Mouse (Mus musculus) G1E (cell line): ENCODE results near the gene Col18a1.

Source experiments
- CTCF ChIP-seq: IDR thresholded peaks from 2 replicates; pipeline ENCODE4 v1.5.1; 2012; ENCODE audit warnings: low read depth, low read length, inconsistent platforms, mixed read lengths
- GATA1 ChIP-seq: IDR thresholded peaks from 2 replicates; pipeline ENCODE4 v1.6.1; 2012; ENCODE audit warnings: borderline replicate concordance, low read length, inconsistent platforms, mixed read lengths
- TAL1 ChIP-seq: conservative IDR thresholded peaks from 2 replicates; pipeline ENCODE4 v1.6.1; 2012; ENCODE audit warnings: low read depth, low read length, inconsistent platforms, mixed read lengths

- no peak for TF ChIP-seq CTCF
- no peak for TF ChIP-seq GATA1
- TF ChIP-seq TAL1 = no peak
Observed at GRCm38 (mm10) chr10:77209261-77209660, 42.9 kb upstream of the Col18a1 start.
